Mouse (Mus musculus): ENCODE measurements around the gene Pnpla3. TPM values are rescaled to one million over a fixed set of nuclear protein-coding genes. Genes with fewer than 3 reads are reported as not detected.

Gene Pnpla3
- polyA plus RNA-seq, 1 experiment: not detected

- WGBS: 16% methylated on average over 23 of the region's 23 CpGs
- Histone ChIP-seq H3K27ac (ENCODE audit: insufficient read depth, low read depth, low read length) (peak overlapping the region; percentile 19; the same call in 1 of the 2 replicates), H3K4me3 (ENCODE audit: insufficient read depth, low read depth, low read length) (no peak overlapping the region), H3K4me1 (ENCODE audit: control insufficient read depth, insufficient read depth, low read length) (peaks cover 29% of the 10 kb centered on the region)
- TF ChIP-seq POLR2A (IDR thresholded peaks at IDR 0.05; ENCODE audit: insufficient read depth, low read depth, low read length) (no peak), CTCF (IDR thresholded peaks at IDR 0.05; ENCODE audit: insufficient read depth, low read depth, low read length) (no peak)
Measured at GRCm38 (mm10) chr15:84217969-84218782, 50.5 kb downstream of the Pnpla3 start.

- TF ChIP-seq CTCF (IDR thresholded peaks at IDR 0.05; ENCODE audit: insufficient read depth, low read depth, low read length): no peak
- no peak for TF ChIP-seq POLR2A (IDR thresholded peaks at IDR 0.05; ENCODE audit: insufficient read depth, low read depth, low read length)
- WGBS: 32% methylated on average over 9 of the region's 9 CpGs
Measured at GRCm38 (mm10) chr15:84218783-84219271, 51.2 kb downstream of the Pnpla3 start.

GRCm38 (mm10) chr15:84221539-84221938, 53.9 kb downstream of the Pnpla3 start:
- Histone ChIP-seq H3K4me3 (ENCODE audit: insufficient read depth, low read depth, low read length) (no peak overlapping the region), H3K4me1 (ENCODE audit: control insufficient read depth, insufficient read depth, low read length) (peaks cover 34% of the 10 kb centered on the region), H3K27ac (ENCODE audit: insufficient read depth, low read depth, low read length) (no peak overlapping the region)
- 78% methylated on average over 5 of the region's 5 CpGs for WGBS
- no peak for TF ChIP-seq CTCF (IDR thresholded peaks at IDR 0.05; ENCODE audit: insufficient read depth, low read depth, low read length)
- TF ChIP-seq POLR2A (IDR thresholded peaks at IDR 0.05; ENCODE audit: insufficient read depth, low read depth, low read length): no peak

More at GRCm38 (mm10) chr15:84218783-84219271, 51.2 kb downstream of the Pnpla3 start:
- Histone ChIP-seq H3K4me1 (ENCODE audit: control insufficient read depth, insufficient read depth, low read length) (peaks cover 33% of the 10 kb centered on the region), H3K27ac (ENCODE audit: insufficient read depth, low read depth, low read length) (peak overlapping the region; percentile 19), H3K4me3 (ENCODE audit: insufficient read depth, low read depth, low read length) (no peak overlapping the region)

- no peak overlapping the region for H3K27ac ChIP-seq (ENCODE audit: insufficient read depth, low read depth, low read length)
- no peak overlapping the region for H3K4me3 ChIP-seq (ENCODE audit: insufficient read depth, low read depth, low read length)
- TF ChIP-seq CTCF (IDR thresholded peaks at IDR 0.05; ENCODE audit: insufficient read depth, low read depth, low read length): no peak
- TF ChIP-seq POLR2A (IDR thresholded peaks at IDR 0.05; ENCODE audit: insufficient read depth, low read depth, low read length): no peak
- H3K4me1 ChIP-seq (ENCODE audit: control insufficient read depth, insufficient read depth, low read length): peaks cover 25% of the 10 kb centered on the region
- WGBS: 45% methylated on average over 6 of the region's 6 CpGs
Measured at GRCm38 (mm10) chr15:84223423-84223822, 55.8 kb downstream of the Pnpla3 start.

GRCm38 (mm10) chr15:84224779-84225178, 57.1 kb downstream of the Pnpla3 start:
- WGBS: 36% methylated on average over 10 of the region's 10 CpGs
- Histone ChIP-seq H3K4me1 (ENCODE audit: control insufficient read depth, insufficient read depth, low read length) (peaks cover 18% of the 10 kb centered on the region), H3K4me3 (ENCODE audit: insufficient read depth, low read depth, low read length) (no peak overlapping the region), H3K27ac (ENCODE audit: insufficient read depth, low read depth, low read length) (no peak overlapping the region)
- TF ChIP-seq CTCF (IDR thresholded peaks at IDR 0.05; ENCODE audit: insufficient read depth, low read depth, low read length) (no peak), POLR2A (IDR thresholded peaks at IDR 0.05; ENCODE audit: insufficient read depth, low read depth, low read length) (no peak)

GRCm38 (mm10) chr15:84226918-84227317, 59.3 kb downstream of the Pnpla3 start:
- Histone ChIP-seq H3K4me3 (ENCODE audit: insufficient read depth, low read depth, low read length) (no peak overlapping the region), H3K4me1 (ENCODE audit: control insufficient read depth, insufficient read depth, low read length) (peaks cover 27% of the 10 kb centered on the region), H3K27ac (ENCODE audit: insufficient read depth, low read depth, low read length) (no peak overlapping the region)
- 65% methylated on average over 15 of the region's 15 CpGs for WGBS
- TF ChIP-seq POLR2A (IDR thresholded peaks at IDR 0.05; ENCODE audit: insufficient read depth, low read depth, low read length): no peak
- TF ChIP-seq CTCF (IDR thresholded peaks at IDR 0.05; ENCODE audit: insufficient read depth, low read depth, low read length): no peak

GRCm38 (mm10) chr15:84230661-84231060, 63.0 kb downstream of the Pnpla3 start:
- Histone ChIP-seq H3K4me3 (ENCODE audit: insufficient read depth, low read depth, low read length) (no peak overlapping the region), H3K4me1 (ENCODE audit: control insufficient read depth, insufficient read depth, low read length) (peaks cover 20% of the 10 kb centered on the region), H3K27ac (ENCODE audit: insufficient read depth, low read depth, low read length) (no peak overlapping the region)
- WGBS: 42% methylated on average over 5 of the region's 5 CpGs
- TF ChIP-seq CTCF (IDR thresholded peaks at IDR 0.05; ENCODE audit: insufficient read depth, low read depth, low read length) (no peak), POLR2A (IDR thresholded peaks at IDR 0.05; ENCODE audit: insufficient read depth, low read depth, low read length) (no peak)

- H3K4me3 ChIP-seq (ENCODE audit: insufficient read depth, low read depth, low read length): peak overlapping the region; percentile 39
- no peak overlapping the region for H3K27ac ChIP-seq (ENCODE audit: insufficient read depth, low read depth, low read length)
- no peak for TF ChIP-seq POLR2A (IDR thresholded peaks at IDR 0.05; ENCODE audit: insufficient read depth, low read depth, low read length)
- TF ChIP-seq CTCF (IDR thresholded peaks at IDR 0.05; ENCODE audit: insufficient read depth, low read depth, low read length): no peak
- peaks cover 20% of the 10 kb centered on the region for H3K4me1 ChIP-seq (ENCODE audit: control insufficient read depth, insufficient read depth, low read length)
- WGBS: 10% methylated on average over 16 of the region's 16 CpGs
Measured at GRCm38 (mm10) chr15:84231113-84231712, 63.6 kb downstream of the Pnpla3 start.

Data from olfactory bulb, adult 2 months (tissue).